Mouse (Mus musculus) olfactory bulb, adult 2 months (tissue): Measurements from ENCODE around the gene Ptprn2.

Experiments
- CTCF ChIP-seq: fragments of 200-500 bp; IDR thresholded peaks from 2 replicates; pipeline ENCODE4 v1.5.1; 2012; ENCODE audit warnings: low read depth, mild to moderate bottlenecking, low read length, moderate library complexity; ENCODE audit not compliant: insufficient read depth
- POLR2A ChIP-seq: fragments of 200-500 bp; IDR thresholded peaks from 2 replicates; pipeline ENCODE4 v1.6.1; 2012; ENCODE audit warnings: mild to moderate bottlenecking, low read depth, low read length, moderate library complexity; ENCODE audit not compliant: insufficient read depth

DNA sequence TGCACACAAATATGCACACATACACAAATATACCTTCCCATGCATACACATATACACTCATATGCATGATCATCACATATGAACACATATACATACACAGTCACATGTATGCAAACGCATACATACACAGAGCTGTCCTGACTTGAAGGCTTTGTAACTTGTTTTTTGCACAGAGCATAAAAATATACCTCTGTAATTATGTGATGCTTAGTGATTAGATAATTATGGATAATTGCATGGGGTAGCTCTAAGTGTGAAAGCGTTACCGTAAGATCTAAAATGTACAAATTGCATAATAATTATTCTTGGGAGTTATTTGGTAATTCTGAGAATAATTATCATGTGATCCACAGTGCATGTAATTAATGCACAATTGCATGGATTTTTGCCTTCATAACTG, 337.8 kb downstream of the Ptprn2 start:
- TF ChIP-seq CTCF (no peak), POLR2A (no peak)
